Mouse (Mus musculus) hindbrain, embryonic 11.5 days (tissue): Measurements from ENCODE around the gene Washc4. TPM values are rescaled to one million over a fixed set of nuclear protein-coding genes. Genes with fewer than 3 reads are reported as not detected.
A peak's percentile ranks its signal among the peaks of the same experiment; 100 is the strongest.

Source experiments
- ATAC-seq: fragments of 200-750 bp; cut with Nextera tagmentation; 2 replicates; pipeline ENCODE4 v1.8.0; 2017; ENCODE audit warnings: mild to moderate bottlenecking, moderate TSS enrichment, moderate library complexity; ENCODE audit not compliant: low FRiP score
- DNase-seq: peaks from one replicate; pipeline ENCODE4 v3.0.0-alpha.2; 2015; ENCODE audit warnings: low spot score
- H3K27ac ChIP-seq: fragments of 300-500 bp; sonication (generic); 2 replicates; pipeline ENCODE4 v1.5.1; 2014; ENCODE audit warnings: mild to moderate bottlenecking, low read depth, low read length
- H3K27me3 ChIP-seq: fragments of 300-500 bp; sonication (generic); 2 replicates; pipeline ENCODE4 v1.6.1; 2014; ENCODE audit warnings: mild to moderate bottlenecking, low read length, moderate library complexity, mixed read lengths; ENCODE audit not compliant: control insufficient read depth, insufficient read depth
- H3K36me3 ChIP-seq: fragments of 300-500 bp; sonication (generic); 2 replicates; pipeline ENCODE4 v1.6.1; 2014; ENCODE audit warnings: mild to moderate bottlenecking, low read length, moderate library complexity, mixed read lengths; ENCODE audit not compliant: control insufficient read depth, insufficient read depth
- H3K4me1 ChIP-seq: fragments of 300-500 bp; sonication (generic); replicated peaks from 2 replicates; pipeline ENCODE4 v1.6.1; 2014; ENCODE audit warnings: low read length, mixed read lengths; ENCODE audit not compliant: control insufficient read depth, insufficient read depth
- H3K4me2 ChIP-seq: fragments of 300-500 bp; sonication (generic); replicated peaks from 2 replicates; pipeline ENCODE4 v1.6.1; 2014; ENCODE audit warnings: mild to moderate bottlenecking, low read depth, low read length
- H3K4me3 ChIP-seq: fragments of 300-500 bp; sonication (generic); 2 replicates; pipeline ENCODE4 v1.5.1; 2014; ENCODE audit warnings: low read depth, low read length
- H3K9ac ChIP-seq: fragments of 300-500 bp; sonication (generic); 2 replicates; pipeline ENCODE4 v1.6.1; 2014; ENCODE audit warnings: low read depth, low read length
- H3K9me3 ChIP-seq: fragments of 300-500 bp; sonication (generic); 2 replicates; pipeline ENCODE4 v1.6.1; 2016; ENCODE audit warnings: low read length; ENCODE audit not compliant: control insufficient read depth
- WGBS: fragments of 180-500 bp; shearing (Covaris S2); extraction: QIAGEN DNeasy Blood & Tissue Kit; methylation state at CpG from one replicate; pipeline ENCODE4 v1.1.7; 2014; 5-methylcytosine and 5-hydroxymethylcytosine counted together
- polyA plus RNA-seq: library from polyadenylated mRNA; unstranded; fragments of >200 nt; fragmentation: Nextera tagmentation; extraction: Ambion mirVana; gene quantifications from 2 replicates; pipeline ENCODE4 v1.2.1, GENCODE M21; 2014

The Washc4 gene
- polyA plus RNA-seq, 1 experiment from 2014 or later: 40.5 TPM

- Histone ChIP-seq H3K36me3 (no peaks in the 10 kb centered on the region), H3K27me3 (peaks cover 2% of the 10 kb centered on the region; the same call in 1 of the 2 replicates), H3K4me3 (peak overlapping the region; percentile 58), H3K4me2 (peak overlapping the region; percentile 75), H3K4me1 (no peaks in the 10 kb centered on the region), H3K9me3 (no peaks in the 10 kb centered on the region), H3K27ac (peak overlapping the region; percentile 40; the same call in 1 of the 2 replicates), H3K9ac (peak overlapping the region; percentile 62)
- peak; percentile 60 for ATAC-seq
- DNase-seq: peak; percentile 63
- 6% methylated on average over 27 of the region's 27 CpGs for WGBS
These were observed 10.2 kb upstream of the Washc4 start for GRCm38 (mm10) chr10:83533258-83533909.

DNA sequence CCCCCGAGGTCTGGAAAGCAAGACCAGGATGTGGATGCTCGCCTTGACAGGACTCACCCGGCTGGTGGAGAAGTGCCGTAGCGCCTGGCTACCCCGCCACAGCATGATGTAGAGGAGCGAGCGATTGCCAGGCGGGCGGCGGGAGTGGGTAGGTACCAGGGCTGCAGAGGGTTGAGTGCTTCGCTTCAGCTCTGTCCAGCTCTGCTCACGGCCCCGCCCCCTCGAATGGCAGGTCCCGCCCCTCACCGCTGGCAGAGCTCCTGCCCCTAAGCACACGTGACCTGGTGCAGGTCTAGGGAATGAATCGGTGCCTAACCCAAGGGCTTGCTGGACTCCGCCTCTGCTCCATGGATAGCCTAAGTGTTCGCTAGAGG, 9.7 kb upstream of the Washc4 start, which contains the start of gene Aldh1l2:
TSS of gene Aldh1l2 (minus strand) at position 231 of the 374 bp plus-strand sequence.
- WGBS: under 1% methylated on average over 21 of the region's 21 CpGs
- peak within 1 kb of the TSS; percentile 58 for H3K4me3 ChIP-seq
- no peaks in the 10 kb centered on the region for H3K36me3 ChIP-seq
- peak within 1 kb of the TSS; percentile 40; the same call in 1 of the 2 replicates for H3K27ac ChIP-seq
- no peaks in the 10 kb centered on the region for H3K9me3 ChIP-seq
- peak within 1 kb of the TSS; percentile 62 for H3K9ac ChIP-seq
- DNase-seq (peak; percentile 87), ATAC-seq (peak; percentile 98)
- no peaks in the 10 kb centered on the region for H3K4me1 ChIP-seq
- H3K27me3 ChIP-seq: peaks cover 2% of the 10 kb centered on the region; the same call in 1 of the 2 replicates
- H3K4me2 ChIP-seq: peak within 1 kb of the TSS; percentile 75

- H3K27ac ChIP-seq: no peak overlapping the region
- DNase-seq (no peak), ATAC-seq (no peak)
- peaks cover 2% of the 10 kb centered on the region; the same call in 1 of the 2 replicates for H3K27me3 ChIP-seq
- no peaks in the 10 kb centered on the region for H3K9me3 ChIP-seq
- no peak overlapping the region for H3K9ac ChIP-seq
- H3K4me2 ChIP-seq: no peak overlapping the region
- no peaks in the 10 kb centered on the region for H3K36me3 ChIP-seq
- no peak overlapping the region for H3K4me3 ChIP-seq
- WGBS: 3% methylated on average over 1 of the region's 1 CpGs
- H3K4me1 ChIP-seq: no peaks in the 10 kb centered on the region
These were observed 7.1 kb upstream of the Washc4 start for GRCm38 (mm10) chr10:83536436-83536835.

- WGBS: 75% methylated on average over 6 of the region's 6 CpGs
- no peak for ATAC-seq
- no peak overlapping the region for H3K4me2 ChIP-seq
- H3K4me1 ChIP-seq: no peaks in the 10 kb centered on the region
- H3K27me3 ChIP-seq: no peaks in the 10 kb centered on the region
- H3K36me3 ChIP-seq: no peaks in the 10 kb centered on the region
- no peak for DNase-seq
- no peak overlapping the region for H3K9ac ChIP-seq
- H3K4me3 ChIP-seq: no peak overlapping the region
- H3K27ac ChIP-seq: no peak overlapping the region
- H3K9me3 ChIP-seq: no peaks in the 10 kb centered on the region
These were observed 4.1 kb upstream of the Washc4 start for GRCm38 (mm10) chr10:83539311-83539980.

- DNase-seq (no peak), ATAC-seq (no peak)
- Histone ChIP-seq H3K27ac (no peak overlapping the region), H3K4me3 (no peak overlapping the region), H3K9me3 (no peaks in the 10 kb centered on the region), H3K36me3 (no peaks in the 10 kb centered on the region), H3K4me1 (no peaks in the 10 kb centered on the region), H3K4me2 (no peak overlapping the region), H3K9ac (no peak overlapping the region), H3K27me3 (no peaks in the 10 kb centered on the region)
- 70% methylated on average over 3 of the region's 3 CpGs for WGBS
These were observed 3.5 kb upstream of the Washc4 start for GRCm38 (mm10) chr10:83540092-83540491.

- DNase-seq (no peak), ATAC-seq (no peak)
- Histone ChIP-seq H3K4me1 (no peaks in the 10 kb centered on the region), H3K27me3 (no peaks in the 10 kb centered on the region), H3K4me2 (no peak overlapping the region), H3K9ac (no peak overlapping the region), H3K9me3 (no peaks in the 10 kb centered on the region), H3K4me3 (no peak overlapping the region), H3K36me3 (no peaks in the 10 kb centered on the region), H3K27ac (no peak overlapping the region)
- 87% methylated on average over 7 of the region's 7 CpGs for WGBS
These were observed 1.3 kb upstream of the Washc4 start for GRCm38 (mm10) chr10:83542241-83542640.

GRCm38 (mm10) chr10:83544103-83544479, 539 bp downstream of the Washc4 start:
- no peaks in the 10 kb centered on the region for H3K4me1 ChIP-seq
- ATAC-seq: peak; percentile 94
- H3K27me3 ChIP-seq: no peaks in the 10 kb centered on the region
- H3K27ac ChIP-seq: peak overlapping the region; percentile 74
- H3K9ac ChIP-seq: peak overlapping the region; percentile 94
- H3K9me3 ChIP-seq: no peaks in the 10 kb centered on the region
- 0% methylated on average over 29 of the region's 41 CpGs for WGBS
- no peaks in the 10 kb centered on the region for H3K36me3 ChIP-seq
- peak overlapping the region; percentile 56 for H3K4me2 ChIP-seq
- DNase-seq: no peak
- H3K4me3 ChIP-seq: peak overlapping the region; percentile 92

- 82% methylated on average over 3 of the region's 3 CpGs for WGBS
- ATAC-seq: no peak
- H3K27me3 ChIP-seq: no peaks in the 10 kb centered on the region
- no peak overlapping the region for H3K4me2 ChIP-seq
- H3K36me3 ChIP-seq: no peaks in the 10 kb centered on the region
- no peak overlapping the region for H3K9ac ChIP-seq
- H3K9me3 ChIP-seq: no peaks in the 10 kb centered on the region
- no peaks in the 10 kb centered on the region for H3K4me1 ChIP-seq
- DNase-seq: no peak
- H3K4me3 ChIP-seq: no peak overlapping the region
- H3K27ac ChIP-seq: no peak overlapping the region
These were observed 1.8 kb downstream of the Washc4 start for GRCm38 (mm10) chr10:83545341-83545740.

DNA sequence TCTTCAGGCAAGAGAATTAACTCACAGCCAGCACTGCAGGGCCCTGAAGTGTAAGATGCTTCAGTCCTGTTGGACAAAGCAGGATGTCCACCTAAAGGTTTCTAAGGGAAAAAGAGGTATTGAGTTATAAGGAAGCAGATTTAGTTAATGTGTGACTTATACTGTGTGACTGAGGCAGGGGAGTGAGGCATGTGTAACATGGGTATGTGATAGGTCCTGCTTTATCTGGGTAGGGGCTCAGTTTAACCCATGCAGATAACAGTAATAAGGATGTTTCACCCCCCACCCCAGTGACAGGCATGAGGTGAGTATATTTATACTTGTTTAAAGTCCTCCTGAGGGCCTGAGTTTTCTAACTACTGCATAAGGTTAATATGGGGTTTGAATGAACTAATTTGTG, 19.5 kb downstream of the Washc4 start:
- no peak overlapping the region for H3K9ac ChIP-seq
- H3K4me3 ChIP-seq: no peak overlapping the region
- H3K4me2 ChIP-seq: no peak overlapping the region
- no peaks in the 10 kb centered on the region for H3K27me3 ChIP-seq
- DNase-seq: no peak
- no peaks in the 10 kb centered on the region for H3K9me3 ChIP-seq
- ATAC-seq: no peak
- no peaks in the 10 kb centered on the region for H3K4me1 ChIP-seq
- no peak overlapping the region for H3K27ac ChIP-seq
- H3K36me3 ChIP-seq: peaks cover 9% of the 10 kb centered on the region; the same call in 1 of the 2 replicates
